Mouse (Mus musculus) midbrain, embryonic 15.5 days (tissue): ENCODE data around the gene Ssbp4. TPM values are rescaled to one million over a fixed set of nuclear protein-coding genes. Genes with fewer than 3 reads are reported as not detected.

Experiments
- ATAC-seq: fragments of 200-750 bp; cut with Nextera tagmentation; replicated peaks from 2 replicates; pipeline ENCODE4 v1.8.0; 2017; ENCODE audit warnings: moderate TSS enrichment
- H3K27ac ChIP-seq: fragments of 300-500 bp; sonication (generic); 2 replicates; pipeline ENCODE4 v1.5.1; 2015; ENCODE audit warnings: mild to moderate bottlenecking, inconsistent platforms
- H3K27me3 ChIP-seq: fragments of 300-500 bp; sonication (generic); replicated peaks from 2 replicates; pipeline ENCODE4 v1.6.1; 2015; ENCODE audit warnings: inconsistent platforms
- H3K36me3 ChIP-seq: fragments of 300-500 bp; sonication (generic); replicated peaks from 2 replicates; pipeline ENCODE4 v1.6.1; 2015; ENCODE audit warnings: inconsistent platforms
- H3K4me1 ChIP-seq: fragments of 300-500 bp; sonication (generic); 2 replicates; pipeline ENCODE4 v1.6.1; 2015; ENCODE audit warnings: inconsistent platforms
- H3K4me2 ChIP-seq: fragments of 300-500 bp; sonication (generic); 2 replicates; pipeline ENCODE4 v1.6.1; 2015; ENCODE audit warnings: inconsistent platforms, mild to moderate bottlenecking, moderate library complexity
- H3K4me3 ChIP-seq: fragments of 300-500 bp; sonication (generic); 2 replicates; pipeline ENCODE4 v1.5.1; 2015; ENCODE audit warnings: mild to moderate bottlenecking, inconsistent platforms
- H3K9ac ChIP-seq: fragments of 300-500 bp; sonication (generic); 2 replicates; pipeline ENCODE4 v1.6.1; 2015; ENCODE audit warnings: mild to moderate bottlenecking, inconsistent platforms
- H3K9me3 ChIP-seq: fragments of 300-500 bp; sonication (generic); 2 replicates; pipeline ENCODE4 v1.6.1; 2016; ENCODE audit warnings: inconsistent platforms
- WGBS: fragments of 180-500 bp; shearing (Covaris S2); methylation state at CpG from one replicate; pipeline ENCODE4 v1.1.7; 2015; ENCODE audit warnings: mixed read lengths; 5-methylcytosine and 5-hydroxymethylcytosine counted together
- polyA plus RNA-seq: library from polyadenylated mRNA; unstranded; fragments of >200 nt; fragmentation: Nextera tagmentation; extraction: Ambion mirVana; gene quantifications from 2 replicates; pipeline ENCODE4 v1.2.1, GENCODE M21; 2015

Gene Ssbp4
- polyA plus RNA-seq, result 175 and 189 TPM in 2 replicates

GRCm38 (mm10) chr8:70608749-70609367, at the start of gene Ssbp4:
TSS of gene Ssbp4 (minus strand) at chr8:70608872.
- H3K4me1 ChIP-seq, result peaks cover 66% of the 10 kb centered on the region
- H3K36me3 ChIP-seq, result no peaks in the 10 kb centered on the region
- no peaks in the 10 kb centered on the region for H3K9me3 ChIP-seq
- peak within 1 kb of the TSS; percentile 86 for H3K9ac ChIP-seq
- H3K4me2 ChIP-seq, result peak within 1 kb of the TSS; percentile 86
- 7% methylated on average over 26 of the region's 26 CpGs for WGBS
- H3K27ac ChIP-seq, result peak within 1 kb of the TSS; percentile 79
- peak within 1 kb of the TSS; percentile 76 for H3K4me3 ChIP-seq
- H3K27me3 ChIP-seq, result no peaks in the 10 kb centered on the region
- peak; percentile 9; the same call in 1 of the 2 replicates for ATAC-seq

GRCm38 (mm10) chr8:70657739-70658138, 49.1 kb upstream of the Ssbp4 start:
- Histone ChIP-seq H3K4me2 (peak overlapping the region; percentile 94), H3K4me3 (no peak overlapping the region), H3K4me1 (peaks cover 25% of the 10 kb centered on the region), H3K27me3 (no peaks in the 10 kb centered on the region), H3K36me3 (no peaks in the 10 kb centered on the region), H3K9me3 (no peaks in the 10 kb centered on the region), H3K27ac (peak overlapping the region; percentile 77), H3K9ac (no peak overlapping the region)
- ATAC-seq, result no peak
- WGBS, result 70% methylated on average over 2 of the region's 2 CpGs

GRCm38 (mm10) chr8:70657214-70657613, 48.5 kb upstream of the Ssbp4 start:
- no peaks in the 10 kb centered on the region for H3K9me3 ChIP-seq
- H3K36me3 ChIP-seq, result no peaks in the 10 kb centered on the region
- peaks cover 25% of the 10 kb centered on the region for H3K4me1 ChIP-seq
- no peak for ATAC-seq
- no peaks in the 10 kb centered on the region for H3K27me3 ChIP-seq
- H3K4me2 ChIP-seq, result peak overlapping the region; percentile 94; the same call in 1 of the 2 replicates
- no peak overlapping the region for H3K9ac ChIP-seq
- peak overlapping the region; percentile 77 for H3K27ac ChIP-seq
- no peak overlapping the region for H3K4me3 ChIP-seq
- WGBS, result 98% methylated on average over 3 of the region's 3 CpGs

GRCm38 (mm10) chr8:70656193-70656790, 47.6 kb upstream of the Ssbp4 start:
- Histone ChIP-seq H3K27me3 (no peaks in the 10 kb centered on the region), H3K27ac (peak overlapping the region; percentile 77), H3K4me2 (no peak overlapping the region; the same call in 1 of the 2 replicates), H3K4me1 (peaks cover 25% of the 10 kb centered on the region), H3K9me3 (no peaks in the 10 kb centered on the region), H3K9ac (no peak overlapping the region), H3K36me3 (no peaks in the 10 kb centered on the region), H3K4me3 (no peak overlapping the region)
- WGBS, result 14% methylated on average over 13 of the region's 13 CpGs
- ATAC-seq, result no peak

DNA sequence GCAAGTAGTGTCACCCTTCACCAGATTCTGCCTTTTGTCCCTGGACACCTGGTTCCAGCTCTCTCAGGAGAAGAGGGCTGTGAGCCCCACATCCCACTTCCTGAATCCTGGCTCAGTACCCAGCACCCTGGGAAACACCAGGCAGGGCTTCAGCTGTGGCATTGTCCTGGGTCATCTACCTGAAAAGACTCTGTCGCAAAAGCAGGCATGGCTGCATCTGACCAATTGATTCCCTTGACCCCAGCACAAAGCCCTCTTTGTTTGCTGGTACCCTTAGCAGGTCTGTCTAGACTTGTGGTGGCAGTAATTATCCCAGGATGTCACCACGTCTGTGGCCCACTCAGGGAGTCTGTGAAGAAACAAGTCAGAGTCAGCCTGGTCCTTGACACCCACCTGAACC, 46.8 kb upstream of the Ssbp4 start:
- no peaks in the 10 kb centered on the region for H3K9me3 ChIP-seq
- ATAC-seq, result no peak
- H3K4me1 ChIP-seq, result peaks cover 24% of the 10 kb centered on the region
- H3K27ac ChIP-seq, result peak overlapping the region; percentile 77
- WGBS, result 17% methylated on average over 2 of the region's 2 CpGs
- H3K9ac ChIP-seq, result no peak overlapping the region
- no peak overlapping the region for H3K4me2 ChIP-seq
- H3K36me3 ChIP-seq, result no peaks in the 10 kb centered on the region
- H3K27me3 ChIP-seq, result no peaks in the 10 kb centered on the region
- H3K4me3 ChIP-seq, result no peak overlapping the region

GRCm38 (mm10) chr8:70654121-70654520, 45.4 kb upstream of the Ssbp4 start:
- peaks cover 20% of the 10 kb centered on the region for H3K4me1 ChIP-seq
- H3K27ac ChIP-seq, result no peak overlapping the region
- 70% methylated on average over 1 of the region's 1 CpGs for WGBS
- H3K36me3 ChIP-seq, result no peaks in the 10 kb centered on the region
- no peak overlapping the region for H3K4me3 ChIP-seq
- H3K4me2 ChIP-seq, result no peak overlapping the region
- no peaks in the 10 kb centered on the region for H3K27me3 ChIP-seq
- no peaks in the 10 kb centered on the region for H3K9me3 ChIP-seq
- no peak for ATAC-seq
- no peak overlapping the region for H3K9ac ChIP-seq

- Histone ChIP-seq H3K27me3 (no peaks in the 10 kb centered on the region), H3K36me3 (no peaks in the 10 kb centered on the region), H3K4me3 (no peak overlapping the region), H3K4me2 (no peak overlapping the region), H3K9me3 (no peaks in the 10 kb centered on the region), H3K9ac (no peak overlapping the region), H3K27ac (no peak overlapping the region), H3K4me1 (peaks cover 15% of the 10 kb centered on the region)
- WGBS, result 59% methylated on average over 2 of the region's 2 CpGs
- no peak for ATAC-seq
Observed at GRCm38 (mm10) chr8:70653226-70653625, 44.6 kb upstream of the Ssbp4 start.

- WGBS, result 95% methylated on average over 17 of the region's 17 CpGs
- Histone ChIP-seq H3K4me1 (peaks cover 15% of the 10 kb centered on the region), H3K27me3 (no peaks in the 10 kb centered on the region), H3K9ac (no peak overlapping the region), H3K36me3 (no peaks in the 10 kb centered on the region), H3K4me2 (no peak overlapping the region), H3K4me3 (no peak overlapping the region), H3K27ac (no peak overlapping the region), H3K9me3 (no peaks in the 10 kb centered on the region)
- no peak for ATAC-seq
Observed at GRCm38 (mm10) chr8:70650351-70650750, 41.7 kb upstream of the Ssbp4 start.

- peak overlapping the region; percentile 51 for H3K27ac ChIP-seq
- peak; percentile 72 for ATAC-seq
Observed at GRCm38 (mm10) chr8:70649324-70649723, 40.7 kb upstream of the Ssbp4 start.

DNA sequence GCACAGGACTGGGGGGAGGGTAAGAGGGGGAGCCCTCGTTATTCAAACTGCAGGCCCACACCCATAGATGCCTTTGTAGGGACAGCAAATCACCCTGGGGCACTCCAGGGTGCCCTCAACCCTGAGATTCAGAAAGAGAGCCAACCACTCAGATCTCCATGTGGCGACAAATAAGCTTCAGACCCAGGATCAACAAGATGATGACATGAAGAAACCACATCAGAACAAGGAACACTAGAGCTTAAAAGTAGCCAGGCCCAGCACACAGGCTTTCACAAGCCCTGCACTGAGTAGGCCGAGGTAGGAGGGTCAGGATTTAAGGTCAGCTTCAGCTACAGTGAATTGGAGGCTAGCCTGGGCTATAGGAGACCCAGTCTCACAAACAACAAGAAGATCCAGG, 40.2 kb upstream of the Ssbp4 start:
- Histone ChIP-seq H3K9ac (no peak overlapping the region), H3K4me1 (peaks cover 15% of the 10 kb centered on the region), H3K4me2 (no peak overlapping the region), H3K4me3 (no peak overlapping the region), H3K27me3 (no peaks in the 10 kb centered on the region), H3K36me3 (no peaks in the 10 kb centered on the region), H3K9me3 (no peaks in the 10 kb centered on the region), H3K27ac (peak overlapping the region; percentile 51)
- 66% methylated on average over 3 of the region's 3 CpGs for WGBS
- ATAC-seq, result no peak

More at GRCm38 (mm10) chr8:70649324-70649723, 40.7 kb upstream of the Ssbp4 start:
- WGBS, result 41% methylated on average over 4 of the region's 4 CpGs
- Histone ChIP-seq H3K9me3 (no peaks in the 10 kb centered on the region), H3K4me2 (no peak overlapping the region), H3K9ac (no peak overlapping the region), H3K36me3 (no peaks in the 10 kb centered on the region), H3K4me1 (peaks cover 15% of the 10 kb centered on the region), H3K27me3 (no peaks in the 10 kb centered on the region), H3K4me3 (no peak overlapping the region)

GRCm38 (mm10) chr8:70648164-70648442, 39.4 kb upstream of the Ssbp4 start:
- Histone ChIP-seq H3K9me3 (no peaks in the 10 kb centered on the region), H3K27me3 (no peaks in the 10 kb centered on the region), H3K4me3 (no peak overlapping the region), H3K27ac (no peak overlapping the region), H3K4me2 (no peak overlapping the region), H3K36me3 (no peaks in the 10 kb centered on the region), H3K9ac (no peak overlapping the region), H3K4me1 (peaks cover 15% of the 10 kb centered on the region)
- ATAC-seq, result no peak
- WGBS, result 30% methylated on average over 1 of the region's 1 CpGs

DNA sequence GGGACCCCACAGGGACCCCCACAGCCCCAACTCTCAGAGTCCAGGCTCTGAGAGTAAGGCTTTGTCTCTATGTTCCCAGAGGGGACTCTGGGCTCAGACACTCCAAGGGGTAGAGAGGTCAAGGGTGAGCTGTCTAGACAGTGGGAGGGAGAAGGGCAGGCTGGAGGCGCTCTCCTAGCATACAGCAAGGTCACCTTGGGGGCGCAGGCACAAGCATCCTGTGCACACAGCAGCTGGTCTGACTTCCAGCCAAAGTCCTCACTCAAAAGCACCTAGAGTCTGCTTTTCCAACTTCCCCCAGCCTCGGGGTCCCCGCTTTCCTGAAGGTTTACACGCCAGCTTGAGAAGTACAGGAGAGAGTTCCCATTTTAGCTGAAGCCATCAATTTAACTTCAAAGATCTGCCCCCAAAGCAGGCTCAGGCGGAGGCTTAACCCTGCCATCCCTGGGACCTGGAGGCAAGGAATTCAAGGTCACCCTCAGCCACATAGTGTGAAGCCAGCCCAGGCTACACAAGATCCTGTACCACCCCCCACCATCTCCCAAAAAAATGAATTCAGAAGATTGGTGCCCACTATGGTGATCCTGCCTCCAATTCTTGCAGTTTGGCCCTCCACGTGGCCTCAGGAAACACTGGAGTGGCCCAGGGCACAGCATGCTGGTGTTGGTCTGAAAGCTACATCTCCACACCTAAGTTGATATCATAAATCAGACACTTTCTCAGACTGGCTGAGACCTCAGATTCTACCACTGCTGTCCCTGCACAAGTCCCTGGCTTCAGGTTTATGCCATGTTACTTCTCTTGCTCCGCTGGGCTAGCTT, 38.9 kb upstream of the Ssbp4 start:
- no peaks in the 10 kb centered on the region for H3K27me3 ChIP-seq
- H3K36me3 ChIP-seq, result no peaks in the 10 kb centered on the region
- H3K9ac ChIP-seq, result no peak overlapping the region
- ATAC-seq, result no peak
- H3K9me3 ChIP-seq, result no peaks in the 10 kb centered on the region
- H3K4me2 ChIP-seq, result no peak overlapping the region
- H3K27ac ChIP-seq, result 0 out of 2 replicates have a peak overlapping the region, but pooled peaks have one; percentile 32
- H3K4me1 ChIP-seq, result peaks cover 15% of the 10 kb centered on the region
- no peak overlapping the region for H3K4me3 ChIP-seq
- WGBS, result 70% methylated on average over 8 of the region's 8 CpGs
